Mouse (Mus musculus) hindbrain, embryonic 12.5 days (tissue): ENCODE measurements at regions not wholly inside any gene's neighbourhood (a gene's known extent, or its start where the extent isn't known, plus 50 kb on each side); places are given as distances from the start of the nearest gene placed in this dataset.

ENCODE experiments used
- ATAC-seq: fragments of 200-750 bp; cut with Nextera tagmentation; 2 replicates; pipeline ENCODE4 v1.8.0; 2017; ENCODE audit warnings: moderate TSS enrichment; ENCODE audit not compliant: low FRiP score
- H3K27ac ChIP-seq: fragments of 300-500 bp; sonication (generic); 2 replicates; pipeline ENCODE4 v1.5.1; 2016; ENCODE audit warnings: mild to moderate bottlenecking
- H3K27me3 ChIP-seq: fragments of 300-500 bp; sonication (generic); 2 replicates; pipeline ENCODE4 v1.6.1; 2016; ENCODE audit warnings: mild to moderate bottlenecking
- H3K36me3 ChIP-seq: fragments of 300-500 bp; sonication (generic); 2 replicates; pipeline ENCODE4 v1.6.1; 2016; ENCODE audit warnings: mild to moderate bottlenecking
- H3K4me1 ChIP-seq: fragments of 300-500 bp; sonication (generic); 2 replicates; pipeline ENCODE4 v1.6.1; 2016
- H3K4me2 ChIP-seq: fragments of 300-500 bp; sonication (generic); replicated peaks from 2 replicates; pipeline ENCODE4 v1.6.1; 2016; ENCODE audit warnings: mild to moderate bottlenecking
- H3K4me3 ChIP-seq: fragments of 300-500 bp; sonication (generic); 2 replicates; pipeline ENCODE4 v1.5.1; 2016; ENCODE audit warnings: mild to moderate bottlenecking
- H3K9ac ChIP-seq: fragments of 300-500 bp; sonication (generic); 2 replicates; pipeline ENCODE4 v1.6.1; 2016; ENCODE audit warnings: mild to moderate bottlenecking, moderate library complexity
- H3K9me3 ChIP-seq: fragments of 300-500 bp; sonication (generic); replicated peaks from 2 replicates; pipeline ENCODE4 v1.6.1; 2016; ENCODE audit warnings: mild to moderate bottlenecking
- WGBS: fragments of 180-500 bp; shearing (Covaris S2); methylation state at CpG from one replicate; pipeline ENCODE4 v1.1.7; 2016; 5-methylcytosine and 5-hydroxymethylcytosine counted together

GRCm38 (mm10) chr10:43707011-43707410 is 128.9 kb downstream of the Cd24a start:
- Histone ChIP-seq H3K36me3 (no peaks in the 10 kb centered on the region), H3K27me3 (0 out of 2 replicates have a peak, but pooled peaks cover 3% of the 10 kb centered on the region), H3K27ac (no peak overlapping the region), H3K9ac (no peak overlapping the region), H3K9me3 (no peaks in the 10 kb centered on the region), H3K4me1 (0 out of 2 replicates have a peak, but pooled peaks cover 3% of the 10 kb centered on the region), H3K4me2 (no peak overlapping the region), H3K4me3 (no peak overlapping the region)
- no peak for ATAC-seq
- WGBS = 90% methylated on average over 5 of the region's 5 CpGs

GRCm38 (mm10) chr10:43707821-43708373 is 129.8 kb downstream of the Cd24a start:
- Histone ChIP-seq H3K9me3 (no peaks in the 10 kb centered on the region), H3K4me3 (no peak overlapping the region), H3K4me2 (no peak overlapping the region), H3K27ac (no peak overlapping the region), H3K4me1 (0 out of 2 replicates have a peak, but pooled peaks cover 3% of the 10 kb centered on the region), H3K27me3 (0 out of 2 replicates have a peak, but pooled peaks cover 3% of the 10 kb centered on the region), H3K36me3 (no peaks in the 10 kb centered on the region), H3K9ac (no peak overlapping the region)
- 51% methylated on average over 15 of the region's 15 CpGs for WGBS
- no peak for ATAC-seq

- WGBS = 92% methylated on average over 6 of the region's 6 CpGs
These were observed 131.4 kb downstream of the Cd24a start for GRCm38 (mm10) chr10:43709278-43710033.

GRCm38 (mm10) chr10:43710186-43710885 is 132.3 kb downstream of the Cd24a start:
- Histone ChIP-seq H3K4me3 (no peak overlapping the region), H3K4me1 (0 out of 2 replicates have a peak, but pooled peaks cover 3% of the 10 kb centered on the region), H3K36me3 (no peaks in the 10 kb centered on the region), H3K27ac (no peak overlapping the region), H3K9me3 (no peaks in the 10 kb centered on the region), H3K27me3 (0 out of 2 replicates have a peak, but pooled peaks cover 3% of the 10 kb centered on the region), H3K9ac (no peak overlapping the region), H3K4me2 (no peak overlapping the region)
- WGBS = 88% methylated on average over 8 of the region's 8 CpGs
- ATAC-seq = no peak

More at GRCm38 (mm10) chr10:43709278-43710033, 131.4 kb downstream of the Cd24a start:
- Histone ChIP-seq H3K36me3 (no peaks in the 10 kb centered on the region), H3K4me1 (0 out of 2 replicates have a peak, but pooled peaks cover 3% of the 10 kb centered on the region), H3K4me2 (no peak overlapping the region), H3K9me3 (no peaks in the 10 kb centered on the region), H3K9ac (no peak overlapping the region), H3K27ac (no peak overlapping the region), H3K27me3 (0 out of 2 replicates have a peak, but pooled peaks cover 3% of the 10 kb centered on the region), H3K4me3 (no peak overlapping the region)
- ATAC-seq = no peak

- no peak overlapping the region for H3K9ac ChIP-seq
- H3K9me3 ChIP-seq = no peaks in the 10 kb centered on the region
- H3K36me3 ChIP-seq = no peaks in the 10 kb centered on the region
- no peak overlapping the region for H3K4me2 ChIP-seq
- no peak overlapping the region for H3K27ac ChIP-seq
- H3K27me3 ChIP-seq = 0 out of 2 replicates have a peak, but pooled peaks cover 3% of the 10 kb centered on the region
- ATAC-seq = no peak
- 0 out of 2 replicates have a peak, but pooled peaks cover 3% of the 10 kb centered on the region for H3K4me1 ChIP-seq
- WGBS = 81% methylated on average over 2 of the region's 2 CpGs
- H3K4me3 ChIP-seq = no peak overlapping the region
These were observed 132.8 kb downstream of the Cd24a start for GRCm38 (mm10) chr10:43710886-43711256.

GRCm38 (mm10) chr10:43712657-43713056 is 134.6 kb downstream of the Cd24a start:
- Histone ChIP-seq H3K36me3 (no peaks in the 10 kb centered on the region), H3K4me1 (0 out of 2 replicates have a peak, but pooled peaks cover 2% of the 10 kb centered on the region)
- ATAC-seq = no peak

GRCm38 (mm10) chr10:43718768-43719167 is 140.7 kb downstream of the Cd24a start:
- Histone ChIP-seq H3K4me1 (peaks cover 20% of the 10 kb centered on the region), H3K27ac (no peak overlapping the region), H3K9me3 (no peaks in the 10 kb centered on the region), H3K4me2 (no peak overlapping the region), H3K36me3 (no peaks in the 10 kb centered on the region), H3K27me3 (no peaks in the 10 kb centered on the region), H3K9ac (no peak overlapping the region), H3K4me3 (no peak overlapping the region)
- 63% methylated on average over 13 of the region's 13 CpGs for WGBS
- ATAC-seq = no peak

More at GRCm38 (mm10) chr10:43712657-43713056, 134.6 kb downstream of the Cd24a start:
- H3K9ac ChIP-seq = no peak overlapping the region
- no peak overlapping the region for H3K27ac ChIP-seq
- H3K4me2 ChIP-seq = no peak overlapping the region
- no peaks in the 10 kb centered on the region for H3K27me3 ChIP-seq
- H3K4me3 ChIP-seq = no peak overlapping the region
- no peaks in the 10 kb centered on the region for H3K9me3 ChIP-seq

- Histone ChIP-seq H3K27me3 (no peaks in the 10 kb centered on the region), H3K4me1 (peaks cover 21% of the 10 kb centered on the region), H3K9me3 (no peaks in the 10 kb centered on the region), H3K4me3 (no peak overlapping the region), H3K36me3 (no peaks in the 10 kb centered on the region), H3K4me2 (no peak overlapping the region), H3K9ac (no peak overlapping the region), H3K27ac (no peak overlapping the region)
- no peak for ATAC-seq
- 75% methylated on average over 4 of the region's 4 CpGs for WGBS
These were observed 143.3 kb downstream of the Cd24a start for GRCm38 (mm10) chr10:43721356-43721755.

GRCm38 (mm10) chr10:43722164-43722563 is 144.1 kb downstream of the Cd24a start:
- 0 out of 2 replicates have a peak, but pooled peaks have one; percentile 6 for ATAC-seq
- Histone ChIP-seq H3K4me1 (peaks cover 21% of the 10 kb centered on the region), H3K27me3 (no peaks in the 10 kb centered on the region), H3K27ac (peak overlapping the region; percentile 69), H3K9ac (0 out of 2 replicates have a peak overlapping the region, but pooled peaks have one; percentile 33), H3K4me3 (no peak overlapping the region), H3K36me3 (no peaks in the 10 kb centered on the region), H3K9me3 (no peaks in the 10 kb centered on the region), H3K4me2 (peak overlapping the region; percentile 62)
- 6% methylated on average over 3 of the region's 3 CpGs for WGBS

- peak overlapping the region; percentile 62 for H3K4me2 ChIP-seq
- H3K27me3 ChIP-seq = no peaks in the 10 kb centered on the region
- H3K36me3 ChIP-seq = no peaks in the 10 kb centered on the region
- H3K27ac ChIP-seq = peak overlapping the region; percentile 69
- H3K4me3 ChIP-seq = peak overlapping the region; percentile 30
- peak; percentile 76 for ATAC-seq
- no peaks in the 10 kb centered on the region for H3K9me3 ChIP-seq
- H3K4me1 ChIP-seq = peaks cover 21% of the 10 kb centered on the region
- peak overlapping the region; percentile 33; the same call in 1 of the 2 replicates for H3K9ac ChIP-seq
- WGBS = 4% methylated on average over 23 of the region's 23 CpGs
These were observed 144.9 kb downstream of the Cd24a start for GRCm38 (mm10) chr10:43722711-43723614.

GRCm38 (mm10) chr10:43723615-43723937 is 145.5 kb downstream of the Cd24a start:
- Histone ChIP-seq H3K4me1 (peaks cover 21% of the 10 kb centered on the region), H3K27me3 (no peaks in the 10 kb centered on the region), H3K4me2 (peak overlapping the region; percentile 62), H3K36me3 (no peaks in the 10 kb centered on the region), H3K9ac (peak overlapping the region; percentile 33; the same call in 1 of the 2 replicates), H3K9me3 (no peaks in the 10 kb centered on the region), H3K4me3 (peak overlapping the region; percentile 30), H3K27ac (peak overlapping the region; percentile 69)
- ATAC-seq = no peak
- WGBS = 2% methylated on average over 12 of the region's 12 CpGs
